Mouse (Mus musculus): Measurements from ENCODE around the gene Nup214. TPM values are rescaled to one million over a fixed set of nuclear protein-coding genes. Genes with fewer than 3 reads are reported as not detected.
A peak's percentile ranks its signal among the peaks of the same experiment; 100 is the strongest.

Nup214 gene
- polyA plus RNA-seq, 1 experiment from 2014 or later: 59.9 TPM

DNA sequence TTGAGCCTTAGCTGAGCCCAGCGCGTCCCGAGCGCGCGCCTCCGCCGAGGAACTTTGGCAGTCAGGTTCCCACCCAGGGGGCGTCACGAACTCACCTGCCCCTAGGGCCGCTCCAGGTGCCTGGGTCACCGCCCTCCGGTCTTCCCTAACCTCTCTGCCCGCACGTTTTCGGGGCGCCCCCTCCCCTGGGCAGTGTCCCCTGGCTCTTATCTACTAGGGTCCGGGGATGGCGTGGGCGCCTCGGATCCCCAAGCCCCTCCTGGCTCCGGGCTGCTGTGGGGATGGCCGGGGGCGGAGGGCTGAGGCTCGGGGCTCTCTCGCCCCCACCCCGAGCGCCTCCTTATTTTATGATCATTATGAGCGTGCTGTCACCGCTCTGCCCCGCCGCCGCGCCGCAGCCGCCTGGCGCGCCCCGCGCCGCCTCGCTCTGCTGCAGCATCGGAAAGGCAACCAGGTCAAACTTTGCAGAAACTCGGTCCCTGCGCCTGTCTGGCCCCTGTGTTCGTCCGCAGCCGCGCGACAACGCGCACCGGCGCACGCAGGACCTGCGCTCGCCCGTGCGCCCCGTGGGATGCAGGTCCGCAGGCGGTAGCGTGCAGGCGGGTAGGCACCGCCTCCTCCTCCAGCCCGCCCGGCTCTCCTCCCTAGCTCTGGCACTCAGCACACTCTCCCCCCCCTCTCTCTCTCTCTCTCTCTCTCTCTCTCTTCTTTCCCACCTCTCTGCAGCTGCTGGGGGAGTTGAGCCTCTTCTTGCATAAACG lies 110.1 kb downstream of the Nup214 start, which contains the start of gene Fam78a:
Gene Fam78a, minus strand, starts transcription at position 747 of the 761 bp plus-strand sequence.
- Histone ChIP-seq H3K27ac (replicated peaks; ENCODE audit: low read depth, low read length) (no peak within 1 kb of the TSS), H3K27me3 (ENCODE audit: control insufficient read depth, insufficient read depth, low read length) (peaks cover 41% of the 10 kb centered on the region), H3K4me3 (replicated peaks; ENCODE audit: low read depth, low read length) (peak within 1 kb of the TSS; percentile 63), H3K9ac (replicated peaks; ENCODE audit: low read length) (peak within 1 kb of the TSS; percentile 49), H3K9me3 (ENCODE audit: control insufficient read depth, low read length) (no peaks in the 10 kb centered on the region), H3K36me3 (ENCODE audit: control insufficient read depth, insufficient read depth, low read length) (no peaks in the 10 kb centered on the region), H3K4me1 (ENCODE audit: control insufficient read depth, insufficient read depth, low read length) (peaks cover 13% of the 10 kb centered on the region), H3K4me2 (ENCODE audit: low read length) (peak within 1 kb of the TSS; percentile 99)
- under 1% methylated on average over 68 of the region's 68 CpGs for WGBS
- ATAC-seq (ENCODE audit: low FRiP score, low TSS enrichment) (peak; percentile 69; the same call in 1 of the 2 replicates), DNase-seq (peak; percentile 76)

DNA sequence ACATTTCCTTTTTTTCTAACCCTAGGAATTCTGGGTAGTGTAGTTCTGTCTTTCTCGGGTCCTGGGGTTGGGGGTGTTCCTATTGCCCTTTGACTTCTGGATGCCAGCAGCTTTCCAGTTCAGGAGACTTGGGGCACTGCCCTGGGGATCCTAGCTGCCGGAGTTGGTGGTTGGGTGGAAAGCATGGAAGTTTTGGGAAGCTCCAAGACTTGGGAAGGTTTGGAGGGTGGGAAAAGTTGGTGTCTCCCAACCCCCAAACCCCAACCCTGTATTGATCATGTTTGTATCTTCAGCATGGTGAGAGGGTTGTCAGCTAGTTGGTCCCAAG lies 110.6 kb downstream of the Nup214 start:
- peak overlapping the region; percentile 99 for H3K4me2 ChIP-seq (ENCODE audit: low read length)
- ATAC-seq (ENCODE audit: low FRiP score, low TSS enrichment) (no peak), DNase-seq (no peak)
- no peaks in the 10 kb centered on the region for H3K9me3 ChIP-seq (ENCODE audit: control insufficient read depth, low read length)
- peak overlapping the region; percentile 63 for H3K4me3 ChIP-seq (replicated peaks; ENCODE audit: low read depth, low read length)
- peaks cover 41% of the 10 kb centered on the region for H3K27me3 ChIP-seq (ENCODE audit: control insufficient read depth, insufficient read depth, low read length)
- 15% methylated on average over 2 of the region's 2 CpGs for WGBS
- H3K36me3 ChIP-seq (ENCODE audit: control insufficient read depth, insufficient read depth, low read length): no peaks in the 10 kb centered on the region
- H3K27ac ChIP-seq (replicated peaks; ENCODE audit: low read depth, low read length): no peak overlapping the region
- H3K9ac ChIP-seq (replicated peaks; ENCODE audit: low read length): no peak overlapping the region
- H3K4me1 ChIP-seq (ENCODE audit: control insufficient read depth, insufficient read depth, low read length): peaks cover 13% of the 10 kb centered on the region

DNA sequence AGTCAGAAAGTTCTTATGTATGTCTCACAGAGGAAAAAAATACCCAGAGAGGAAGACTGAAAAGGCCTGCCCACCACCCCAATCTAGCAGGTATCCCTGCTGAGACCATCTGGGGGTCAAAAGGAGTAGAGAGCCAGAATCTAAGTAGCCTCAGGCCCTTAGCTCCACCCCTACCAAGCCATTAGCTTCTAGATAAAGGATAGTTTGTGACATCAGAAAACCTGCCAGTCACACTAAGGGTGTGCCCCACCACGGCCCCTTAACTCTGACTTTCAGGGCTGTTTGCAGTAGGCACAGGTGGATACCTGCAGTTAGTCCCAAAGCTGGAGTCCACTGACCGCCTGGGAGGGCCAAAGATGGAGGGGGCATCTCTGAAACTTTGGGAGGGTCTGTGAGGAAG lies 111.0 kb downstream of the Nup214 start:
- Histone ChIP-seq H3K9me3 (ENCODE audit: control insufficient read depth, low read length) (no peaks in the 10 kb centered on the region), H3K36me3 (ENCODE audit: control insufficient read depth, insufficient read depth, low read length) (no peaks in the 10 kb centered on the region), H3K4me3 (replicated peaks; ENCODE audit: low read depth, low read length) (no peak overlapping the region), H3K9ac (replicated peaks; ENCODE audit: low read length) (no peak overlapping the region), H3K27ac (replicated peaks; ENCODE audit: low read depth, low read length) (no peak overlapping the region), H3K4me2 (ENCODE audit: low read length) (no peak overlapping the region), H3K4me1 (ENCODE audit: control insufficient read depth, insufficient read depth, low read length) (peaks cover 13% of the 10 kb centered on the region), H3K27me3 (ENCODE audit: control insufficient read depth, insufficient read depth, low read length) (peaks cover 41% of the 10 kb centered on the region)
- DNase-seq (no peak), ATAC-seq (ENCODE audit: low FRiP score, low TSS enrichment) (no peak)
- 72% methylated on average over 2 of the region's 2 CpGs for WGBS

DNA sequence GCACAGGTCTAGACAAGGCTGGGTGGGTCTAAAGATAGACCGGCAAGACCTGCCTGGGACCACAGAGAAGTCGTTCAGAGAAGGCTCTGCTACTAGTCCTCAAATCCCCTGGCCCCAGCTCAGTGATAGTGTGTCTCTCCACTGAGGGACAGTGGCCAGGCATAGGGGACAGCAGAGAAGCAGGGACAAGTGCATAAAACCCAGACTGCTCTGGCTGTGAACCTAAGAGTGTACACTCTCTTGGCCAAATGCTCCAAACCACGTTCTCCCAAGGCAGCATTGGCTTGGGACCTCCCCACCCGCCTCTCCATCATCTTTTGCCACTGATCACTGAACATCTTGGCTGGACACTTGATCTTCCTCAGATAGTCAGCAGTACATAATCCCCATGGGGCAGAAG lies 113.4 kb downstream of the Nup214 start:
- WGBS: 57% methylated on average over 4 of the region's 4 CpGs
- peaks cover 30% of the 10 kb centered on the region for H3K27me3 ChIP-seq (ENCODE audit: control insufficient read depth, insufficient read depth, low read length)

DNA sequence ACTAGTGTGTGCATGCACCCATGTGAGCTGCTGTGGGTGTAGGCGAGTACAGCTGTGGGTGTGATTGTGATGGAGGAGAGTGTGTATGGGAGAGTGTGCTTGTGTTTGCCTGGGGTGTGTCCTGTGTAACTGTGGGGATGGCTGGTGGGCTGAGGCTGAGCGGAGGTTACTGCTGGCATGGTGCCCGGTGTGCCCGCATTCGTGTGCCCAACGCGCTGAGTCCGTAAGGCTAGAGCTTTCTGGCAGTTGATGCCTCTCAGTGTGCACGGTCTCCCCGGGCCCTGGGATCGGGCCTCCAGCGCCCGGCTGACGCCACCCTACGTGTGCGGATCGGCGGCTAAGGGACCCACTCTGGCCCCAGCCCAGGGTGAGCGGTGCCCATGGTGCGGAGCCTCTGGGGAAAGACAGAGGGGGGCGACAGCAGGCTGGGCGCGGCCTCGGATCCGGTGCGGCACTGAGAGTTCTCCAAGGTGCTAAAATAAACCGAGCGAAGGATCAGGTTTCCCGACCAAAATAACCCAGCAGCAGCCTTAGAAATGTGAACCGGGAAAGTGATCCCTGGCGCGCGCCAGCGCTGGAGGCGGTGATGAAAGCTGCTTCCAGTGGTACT lies 114.2 kb downstream of the Nup214 start:
- no peak overlapping the region for H3K9ac ChIP-seq (replicated peaks; ENCODE audit: low read length)
- no peak for ATAC-seq (ENCODE audit: low FRiP score, low TSS enrichment)
- DNase-seq: peak; percentile 42
- H3K4me1 ChIP-seq (ENCODE audit: control insufficient read depth, insufficient read depth, low read length): peaks cover 7% of the 10 kb centered on the region
- H3K27ac ChIP-seq (replicated peaks; ENCODE audit: low read depth, low read length): no peak overlapping the region
- 0 out of 2 replicates have a peak overlapping the region, but pooled peaks have one; percentile 14 for H3K4me3 ChIP-seq (replicated peaks; ENCODE audit: low read depth, low read length)
- no peaks in the 10 kb centered on the region for H3K9me3 ChIP-seq (ENCODE audit: control insufficient read depth, low read length)
- WGBS: 9% methylated on average over 35 of the region's 35 CpGs
- H3K27me3 ChIP-seq (ENCODE audit: control insufficient read depth, insufficient read depth, low read length): peaks cover 22% of the 10 kb centered on the region; the same call in 1 of the 2 replicates
- peak overlapping the region; percentile 39 for H3K4me2 ChIP-seq (ENCODE audit: low read length)
- no peaks in the 10 kb centered on the region for H3K36me3 ChIP-seq (ENCODE audit: control insufficient read depth, insufficient read depth, low read length)

More for the DNA sequence above, 113.4 kb downstream of the Nup214 start:
- Histone ChIP-seq H3K9me3 (ENCODE audit: control insufficient read depth, low read length) (no peaks in the 10 kb centered on the region), H3K9ac (replicated peaks; ENCODE audit: low read length) (no peak overlapping the region), H3K4me1 (ENCODE audit: control insufficient read depth, insufficient read depth, low read length) (peaks cover 13% of the 10 kb centered on the region), H3K4me3 (replicated peaks; ENCODE audit: low read depth, low read length) (no peak overlapping the region), H3K4me2 (ENCODE audit: low read length) (no peak overlapping the region), H3K36me3 (ENCODE audit: control insufficient read depth, insufficient read depth, low read length) (no peaks in the 10 kb centered on the region), H3K27ac (replicated peaks; ENCODE audit: low read depth, low read length) (no peak overlapping the region)
- no peak for DNase-seq
- ATAC-seq (ENCODE audit: low FRiP score, low TSS enrichment): no peak

DNA sequence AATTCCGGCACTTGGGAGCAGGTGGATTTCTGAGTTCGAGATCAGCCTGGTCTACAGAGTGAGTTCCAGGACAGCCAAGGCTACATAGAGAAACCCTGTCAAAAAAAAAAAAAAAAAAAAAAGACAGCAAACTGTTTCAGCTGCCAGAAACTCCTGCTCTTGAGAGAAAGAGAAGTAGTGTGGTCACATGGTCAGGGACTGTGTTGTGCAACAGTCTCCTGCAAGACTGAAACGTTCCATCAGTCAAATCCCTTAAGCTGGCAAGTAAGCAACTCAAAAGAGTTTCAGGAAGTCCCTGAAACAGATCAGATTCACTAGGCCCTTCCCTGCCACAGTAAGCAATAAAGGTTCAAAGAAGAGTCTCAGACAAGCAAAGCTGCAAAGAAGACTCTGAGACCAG lies 115.4 kb downstream of the Nup214 start:
- Histone ChIP-seq H3K27me3 (ENCODE audit: control insufficient read depth, insufficient read depth, low read length) (peaks cover 12% of the 10 kb centered on the region; the same call in 1 of the 2 replicates), H3K4me1 (ENCODE audit: control insufficient read depth, insufficient read depth, low read length) (no peaks in the 10 kb centered on the region), H3K4me3 (replicated peaks; ENCODE audit: low read depth, low read length) (no peak overlapping the region), H3K27ac (replicated peaks; ENCODE audit: low read depth, low read length) (no peak overlapping the region), H3K36me3 (ENCODE audit: control insufficient read depth, insufficient read depth, low read length) (no peaks in the 10 kb centered on the region), H3K4me2 (ENCODE audit: low read length) (no peak overlapping the region), H3K9me3 (ENCODE audit: control insufficient read depth, low read length) (no peaks in the 10 kb centered on the region), H3K9ac (replicated peaks; ENCODE audit: low read length) (no peak overlapping the region)
- ATAC-seq (ENCODE audit: low FRiP score, low TSS enrichment) (no peak), DNase-seq (no peak)
- WGBS: 71% methylated on average over 3 of the region's 3 CpGs

DNA sequence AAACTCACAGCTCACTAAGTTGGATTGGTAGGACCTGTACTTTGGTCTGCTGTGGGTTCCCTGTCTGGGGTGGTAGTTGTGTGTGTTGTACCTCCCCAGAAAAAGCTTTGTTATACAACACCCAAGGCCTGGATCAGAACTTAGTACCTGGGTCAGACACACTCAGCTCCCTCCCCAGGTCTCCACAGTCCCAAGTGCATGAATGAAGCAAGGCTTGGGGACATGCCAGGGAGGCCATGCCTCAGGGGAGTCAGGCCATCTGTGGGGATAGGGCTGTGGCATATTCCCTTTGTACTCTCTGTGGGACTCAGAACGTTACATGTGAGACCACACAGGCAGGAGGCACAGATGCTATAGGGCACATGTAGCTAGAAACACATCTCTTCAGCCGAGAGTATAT lies 115.9 kb downstream of the Nup214 start:
- Histone ChIP-seq H3K36me3 (ENCODE audit: control insufficient read depth, insufficient read depth, low read length) (no peaks in the 10 kb centered on the region), H3K27me3 (ENCODE audit: control insufficient read depth, insufficient read depth, low read length) (peaks cover 12% of the 10 kb centered on the region; the same call in 1 of the 2 replicates), H3K4me1 (ENCODE audit: control insufficient read depth, insufficient read depth, low read length) (no peaks in the 10 kb centered on the region), H3K27ac (replicated peaks; ENCODE audit: low read depth, low read length) (no peak overlapping the region), H3K9ac (replicated peaks; ENCODE audit: low read length) (no peak overlapping the region), H3K4me2 (ENCODE audit: low read length) (no peak overlapping the region), H3K4me3 (replicated peaks; ENCODE audit: low read depth, low read length) (no peak overlapping the region), H3K9me3 (ENCODE audit: control insufficient read depth, low read length) (no peaks in the 10 kb centered on the region)
- DNase-seq (no peak), ATAC-seq (ENCODE audit: low FRiP score, low TSS enrichment) (no peak)
- 55% methylated on average over 2 of the region's 2 CpGs for WGBS

DNA sequence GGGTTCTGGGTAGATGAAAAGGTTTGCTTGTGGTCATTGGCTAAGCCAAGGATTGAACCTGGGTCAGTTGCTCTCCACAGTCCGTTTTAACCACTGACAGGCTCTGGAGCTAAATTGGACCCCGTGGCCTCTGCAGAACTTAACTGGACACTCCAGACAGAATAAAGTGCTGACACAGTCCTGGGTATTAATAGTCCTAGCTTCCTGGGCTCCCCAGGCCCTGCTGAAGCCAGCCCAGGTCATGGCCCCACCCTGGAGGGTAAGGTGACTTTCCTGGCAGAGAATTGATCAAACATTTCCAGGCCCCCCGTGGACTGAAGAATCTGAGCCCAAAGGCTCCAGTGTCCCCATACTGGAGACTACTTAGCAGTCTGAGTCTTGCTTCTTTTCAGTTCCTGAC lies 117.7 kb downstream of the Nup214 start:
- ATAC-seq (ENCODE audit: low FRiP score, low TSS enrichment): no peak

More for the DNA sequence above, 117.7 kb downstream of the Nup214 start:
- Histone ChIP-seq H3K27ac (replicated peaks; ENCODE audit: low read depth, low read length) (no peak overlapping the region), H3K4me3 (replicated peaks; ENCODE audit: low read depth, low read length) (no peak overlapping the region), H3K4me2 (ENCODE audit: low read length) (no peak overlapping the region), H3K27me3 (ENCODE audit: control insufficient read depth, insufficient read depth, low read length) (peaks cover 12% of the 10 kb centered on the region; the same call in 1 of the 2 replicates), H3K36me3 (ENCODE audit: control insufficient read depth, insufficient read depth, low read length) (no peaks in the 10 kb centered on the region), H3K9ac (replicated peaks; ENCODE audit: low read length) (no peak overlapping the region), H3K4me1 (ENCODE audit: control insufficient read depth, insufficient read depth, low read length) (peaks cover 11% of the 10 kb centered on the region), H3K9me3 (ENCODE audit: control insufficient read depth, low read length) (no peaks in the 10 kb centered on the region)
- no peak for DNase-seq
- 64% methylated on average over 3 of the region's 3 CpGs for WGBS

All from midbrain, embryonic 14.5 days (tissue).